Mouse (Mus musculus): ENCODE data around the gene Tarbp1. TPM values are rescaled to one million over a fixed set of nuclear protein-coding genes. Genes with fewer than 3 reads are reported as not detected.

Tarbp1 gene
- polyA plus RNA-seq, 1 experiment from 2014 or later: 1.9 TPM

DNA sequence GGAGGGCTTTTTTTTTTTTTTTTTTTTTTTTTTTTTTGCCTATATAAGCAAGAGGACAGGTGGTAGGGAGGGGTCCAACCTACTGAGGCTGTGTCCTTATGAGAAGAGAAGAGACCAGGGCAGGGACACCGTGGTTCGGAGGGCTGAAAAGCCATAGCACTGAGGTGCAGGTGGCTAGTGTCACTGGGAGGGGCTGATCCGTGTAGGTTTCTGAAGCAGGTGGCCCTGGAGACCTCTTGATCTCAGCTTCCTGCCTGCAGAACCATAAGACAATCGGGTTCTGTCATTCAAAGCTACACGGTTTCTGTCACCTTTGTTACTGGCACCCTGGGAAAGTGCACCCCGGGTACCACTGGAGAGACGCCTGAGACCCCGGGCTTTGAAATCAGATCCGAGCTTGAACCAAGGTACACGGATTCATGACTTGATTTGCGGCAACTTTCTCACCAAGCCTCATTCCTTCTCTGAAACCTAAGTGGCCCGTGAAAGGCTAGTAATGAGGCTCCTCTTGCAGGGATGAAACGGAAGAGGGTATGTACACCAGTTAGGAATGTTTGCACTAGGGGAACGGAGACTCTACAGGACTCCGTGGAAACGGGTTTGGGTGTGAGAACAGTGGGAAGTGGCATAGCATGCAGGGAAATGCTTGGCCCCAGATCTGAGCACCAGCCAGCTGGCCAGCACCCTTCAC, 29.8 kb upstream of the Tarbp1 start:
- Histone ChIP-seq H3K9ac (replicated peaks) (no peak overlapping the region), H3K4me1 (no peaks in the 10 kb centered on the region), H3K27me3 (no peaks in the 10 kb centered on the region), H3K36me3 (no peaks in the 10 kb centered on the region), H3K4me3 (no peak overlapping the region), H3K9me3 (no peaks in the 10 kb centered on the region), H3K4me2 (replicated peaks) (no peak overlapping the region), H3K27ac (replicated peaks) (no peak overlapping the region)
- WGBS: 85% methylated on average over 16 of the region's 16 CpGs
- ATAC-seq (replicated peaks): no peak

DNA sequence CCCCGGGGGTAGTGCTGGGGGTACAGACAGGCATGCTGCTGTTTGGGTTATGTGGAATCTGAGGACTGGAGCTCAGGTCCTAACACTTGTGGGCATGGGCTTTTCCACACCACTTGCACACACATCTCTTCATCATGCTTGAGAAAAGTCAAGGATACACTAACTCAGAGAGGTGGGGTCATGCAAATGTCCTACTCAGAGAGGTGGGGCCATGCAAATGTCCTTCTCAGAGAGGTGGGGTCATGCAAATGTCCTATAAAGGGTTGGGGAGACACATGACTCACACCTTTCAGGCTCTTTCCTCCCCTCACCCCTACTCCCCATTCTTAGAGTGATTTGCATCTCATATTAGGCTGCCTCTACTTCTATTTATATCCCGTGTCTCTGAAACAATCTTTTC, 27.9 kb upstream of the Tarbp1 start:
- Histone ChIP-seq H3K4me1 (peaks cover 11% of the 10 kb centered on the region), H3K4me3 (no peak overlapping the region), H3K4me2 (replicated peaks) (no peak overlapping the region), H3K27me3 (no peaks in the 10 kb centered on the region), H3K36me3 (no peaks in the 10 kb centered on the region), H3K9ac (replicated peaks) (no peak overlapping the region), H3K9me3 (no peaks in the 10 kb centered on the region), H3K27ac (replicated peaks) (no peak overlapping the region)
- WGBS: 43% methylated on average over 2 of the region's 2 CpGs
- no peak for ATAC-seq (replicated peaks)

GRCm38 (mm10) chr8:126499371-126499770, 24.5 kb upstream of the Tarbp1 start:
- 93% methylated on average over 2 of the region's 2 CpGs for WGBS
- Histone ChIP-seq H3K9me3 (no peaks in the 10 kb centered on the region), H3K27ac (replicated peaks) (no peak overlapping the region), H3K36me3 (no peaks in the 10 kb centered on the region), H3K9ac (replicated peaks) (no peak overlapping the region), H3K27me3 (no peaks in the 10 kb centered on the region), H3K4me3 (no peak overlapping the region), H3K4me2 (replicated peaks) (no peak overlapping the region), H3K4me1 (peaks cover 17% of the 10 kb centered on the region)
- no peak for ATAC-seq (replicated peaks)

- Histone ChIP-seq H3K36me3 (no peaks in the 10 kb centered on the region), H3K9me3 (no peaks in the 10 kb centered on the region), H3K27ac (replicated peaks) (peak overlapping the region; percentile 94), H3K9ac (replicated peaks) (peak overlapping the region; percentile 57; the same call in 1 of the 2 replicates), H3K27me3 (no peaks in the 10 kb centered on the region), H3K4me2 (replicated peaks) (peak overlapping the region; percentile 62), H3K4me1 (peaks cover 17% of the 10 kb centered on the region), H3K4me3 (peak overlapping the region; percentile 43; the same call in 1 of the 2 replicates)
- ATAC-seq (replicated peaks): peak; percentile 12; the same call in 1 of the 2 replicates
- WGBS: 8% methylated on average over 6 of the region's 6 CpGs
Observed at GRCm38 (mm10) chr8:126498465-126498864, 23.6 kb upstream of the Tarbp1 start.

- peak; percentile 94 for ATAC-seq (replicated peaks)
Observed at GRCm38 (mm10) chr8:126497541-126498428, 22.9 kb upstream of the Tarbp1 start.

DNA sequence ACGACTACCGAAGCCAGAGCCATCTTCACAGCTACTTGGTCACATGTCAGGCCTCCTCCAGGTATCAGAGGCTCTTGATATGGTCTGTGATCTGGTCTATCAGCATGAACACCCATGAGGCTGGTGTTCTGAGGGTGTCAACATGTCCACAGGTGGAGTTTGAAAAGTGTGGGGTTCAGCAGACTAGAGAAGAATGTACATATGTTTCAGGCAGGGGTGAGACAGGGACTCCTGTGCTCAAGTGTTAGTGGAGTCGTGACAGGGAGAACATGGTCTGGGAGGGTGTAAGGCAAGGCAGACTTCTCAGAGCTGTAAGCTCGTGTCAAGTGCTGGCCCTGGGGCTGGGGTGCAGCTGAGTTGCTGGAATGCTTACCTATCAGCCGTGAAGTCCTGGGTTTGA, 22.1 kb upstream of the Tarbp1 start:
- WGBS: 79% methylated on average over 5 of the region's 5 CpGs
- Histone ChIP-seq H3K4me3 (no peak overlapping the region), H3K9me3 (no peaks in the 10 kb centered on the region), H3K4me1 (peaks cover 17% of the 10 kb centered on the region), H3K27me3 (no peaks in the 10 kb centered on the region), H3K27ac (replicated peaks) (no peak overlapping the region), H3K4me2 (replicated peaks) (no peak overlapping the region), H3K9ac (replicated peaks) (no peak overlapping the region), H3K36me3 (no peaks in the 10 kb centered on the region)
- ATAC-seq (replicated peaks): no peak

More at GRCm38 (mm10) chr8:126497541-126498428, 22.9 kb upstream of the Tarbp1 start:
- H3K4me2 ChIP-seq (replicated peaks): peak overlapping the region; percentile 62
- 4% methylated on average over 27 of the region's 27 CpGs for WGBS
- H3K4me3 ChIP-seq: peak overlapping the region; percentile 43
- peaks cover 17% of the 10 kb centered on the region for H3K4me1 ChIP-seq
- no peaks in the 10 kb centered on the region for H3K36me3 ChIP-seq
- H3K27me3 ChIP-seq: no peaks in the 10 kb centered on the region
- peak overlapping the region; percentile 57 for H3K9ac ChIP-seq (replicated peaks)
- H3K27ac ChIP-seq (replicated peaks): peak overlapping the region; percentile 94
- H3K9me3 ChIP-seq: no peaks in the 10 kb centered on the region

GRCm38 (mm10) chr8:126495461-126495860, 20.6 kb upstream of the Tarbp1 start:
- H3K36me3 ChIP-seq: no peaks in the 10 kb centered on the region
- no peaks in the 10 kb centered on the region for H3K27me3 ChIP-seq
- peaks cover 17% of the 10 kb centered on the region for H3K4me1 ChIP-seq
- no peak for ATAC-seq (replicated peaks)
- H3K9ac ChIP-seq (replicated peaks): no peak overlapping the region
- WGBS: 83% methylated on average over 12 of the region's 12 CpGs
- H3K4me3 ChIP-seq: no peak overlapping the region
- no peaks in the 10 kb centered on the region for H3K9me3 ChIP-seq
- H3K27ac ChIP-seq (replicated peaks): no peak overlapping the region
- H3K4me2 ChIP-seq (replicated peaks): no peak overlapping the region

DNA sequence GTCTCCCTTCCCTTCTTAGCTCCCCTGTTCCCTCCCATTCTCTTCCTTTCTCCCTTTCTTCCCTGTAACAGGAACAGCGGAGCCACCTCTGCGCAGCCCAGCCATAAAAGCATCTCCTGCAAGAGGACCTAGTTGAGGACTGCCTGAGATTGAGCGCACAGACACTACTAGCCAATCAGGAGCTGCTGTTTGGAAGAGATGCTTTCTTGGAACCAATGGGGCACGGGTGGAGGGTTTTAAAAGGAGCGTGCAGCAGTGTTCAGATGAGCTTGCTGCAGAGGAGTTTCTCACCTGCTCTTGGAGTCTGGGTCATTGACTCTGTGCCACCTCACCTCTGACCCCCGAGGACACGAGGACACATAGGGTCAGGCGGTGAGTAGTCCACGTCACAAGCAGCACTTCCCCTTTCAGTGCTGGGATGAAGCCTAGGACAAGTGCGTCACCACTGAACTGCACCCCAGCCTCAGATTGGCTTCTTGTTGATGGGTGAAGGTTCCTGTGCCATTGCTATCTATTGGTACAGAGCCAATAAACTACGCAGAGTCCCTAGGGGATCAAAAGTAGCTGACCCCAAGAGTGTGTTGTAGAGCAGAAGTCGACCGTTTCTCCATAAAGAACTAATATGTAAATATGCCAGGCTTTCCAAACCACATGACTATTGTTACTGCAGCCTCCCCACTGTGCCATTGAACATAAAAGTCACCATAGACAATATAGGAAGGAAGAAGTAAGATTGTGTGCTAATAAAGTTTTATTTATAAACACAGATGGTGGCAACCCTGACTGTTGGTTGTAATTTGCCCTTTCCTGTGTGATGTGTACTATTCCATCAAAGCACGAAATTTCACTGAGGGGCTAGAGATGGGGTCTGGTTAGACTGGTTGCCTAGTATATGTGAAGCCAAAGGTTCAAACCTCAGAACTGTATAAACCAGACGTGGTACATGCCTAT, 19.6 kb upstream of the Tarbp1 start:
- Histone ChIP-seq H3K4me3 (no peak overlapping the region), H3K27ac (replicated peaks) (no peak overlapping the region), H3K9me3 (no peaks in the 10 kb centered on the region), H3K27me3 (no peaks in the 10 kb centered on the region), H3K9ac (replicated peaks) (no peak overlapping the region), H3K4me2 (replicated peaks) (no peak overlapping the region), H3K4me1 (peaks cover 17% of the 10 kb centered on the region), H3K36me3 (no peaks in the 10 kb centered on the region)
- no peak for ATAC-seq (replicated peaks)
- WGBS: 77% methylated on average over 15 of the region's 15 CpGs

DNA sequence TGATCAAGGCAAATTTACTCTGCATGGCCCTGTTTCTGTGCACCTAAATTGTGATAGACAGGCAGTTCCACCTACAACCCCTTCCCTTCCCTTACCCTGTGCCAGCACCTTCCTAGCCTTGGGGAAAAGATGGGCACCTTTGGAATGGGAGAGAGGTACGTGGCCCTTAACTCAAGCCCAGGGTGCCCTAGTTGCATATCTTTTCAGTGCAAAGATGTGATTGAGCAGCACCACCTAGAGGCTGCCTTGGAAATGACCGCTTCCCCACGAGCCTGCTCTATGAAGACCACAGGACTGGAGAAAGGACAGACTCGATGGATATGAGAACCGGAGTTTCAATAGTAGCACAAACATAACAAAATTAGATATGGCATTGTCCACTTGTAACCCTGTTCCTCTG, 8.1 kb upstream of the Tarbp1 start:
- Histone ChIP-seq H3K4me3 (no peak overlapping the region), H3K4me1 (peaks cover 3% of the 10 kb centered on the region; the same call in 1 of the 2 replicates), H3K9ac (replicated peaks) (no peak overlapping the region), H3K4me2 (replicated peaks) (no peak overlapping the region), H3K36me3 (no peaks in the 10 kb centered on the region), H3K27ac (replicated peaks) (no peak overlapping the region), H3K9me3 (no peaks in the 10 kb centered on the region), H3K27me3 (no peaks in the 10 kb centered on the region)
- 8% methylated on average over 5 of the region's 5 CpGs for WGBS
- ATAC-seq (replicated peaks): peak; percentile 68

GRCm38 (mm10) chr8:126482348-126482720, 7.5 kb upstream of the Tarbp1 start:
- H3K4me3 ChIP-seq: no peak overlapping the region
- ATAC-seq (replicated peaks): no peak
- H3K36me3 ChIP-seq: no peaks in the 10 kb centered on the region
- no peaks in the 10 kb centered on the region for H3K9me3 ChIP-seq
- no peak overlapping the region for H3K4me2 ChIP-seq (replicated peaks)
- 75% methylated on average over 2 of the region's 2 CpGs for WGBS
- H3K4me1 ChIP-seq: peaks cover 3% of the 10 kb centered on the region; the same call in 1 of the 2 replicates
- H3K27ac ChIP-seq (replicated peaks): no peak overlapping the region
- no peaks in the 10 kb centered on the region for H3K27me3 ChIP-seq
- H3K9ac ChIP-seq (replicated peaks): no peak overlapping the region

DNA sequence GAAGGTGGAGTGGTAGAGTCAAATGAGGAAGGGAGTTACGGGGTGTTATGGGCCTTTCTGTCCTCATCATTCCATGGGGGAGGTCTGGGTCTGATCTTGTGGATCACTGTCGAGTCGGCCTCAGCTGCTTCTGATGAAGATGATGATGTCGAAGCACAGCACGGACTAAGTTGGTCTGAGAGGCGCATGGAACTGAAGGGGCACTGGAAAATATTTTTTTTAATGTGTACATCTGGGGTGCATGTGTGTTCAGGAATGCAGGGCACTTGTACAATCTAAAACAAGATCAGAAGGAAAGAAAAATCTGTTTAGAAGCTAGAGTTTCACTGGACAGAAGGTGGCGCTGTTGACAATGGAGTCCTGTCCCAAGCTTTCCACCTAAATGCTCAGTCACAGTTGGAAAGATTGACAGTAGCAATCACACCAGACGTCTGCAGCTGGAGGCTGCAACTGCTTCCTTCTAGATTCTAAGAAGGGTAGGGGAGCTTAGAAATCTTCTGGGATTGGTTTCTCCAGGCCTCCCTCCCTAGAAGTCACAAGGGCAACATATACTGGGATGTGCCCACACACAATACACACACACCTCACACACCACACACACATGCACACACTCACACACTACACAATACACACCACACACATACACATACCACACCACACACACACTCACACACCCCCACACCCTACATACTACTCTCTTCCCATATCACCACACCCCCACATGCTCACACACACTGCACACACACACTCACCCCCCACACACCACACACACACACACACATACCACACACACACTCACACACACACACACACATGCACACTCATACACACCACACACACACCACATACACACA, 6.9 kb upstream of the Tarbp1 start:
- Histone ChIP-seq H3K4me1 (peaks cover 3% of the 10 kb centered on the region; the same call in 1 of the 2 replicates), H3K36me3 (no peaks in the 10 kb centered on the region), H3K9ac (replicated peaks) (no peak overlapping the region), H3K4me3 (no peak overlapping the region), H3K27me3 (no peaks in the 10 kb centered on the region), H3K27ac (replicated peaks) (no peak overlapping the region), H3K4me2 (replicated peaks) (no peak overlapping the region), H3K9me3 (no peaks in the 10 kb centered on the region)
- peak; percentile 55 for ATAC-seq (replicated peaks)
- WGBS: 40% methylated on average over 8 of the region's 8 CpGs

All from forebrain, embryonic 15.5 days (tissue).